Mouse (Mus musculus) lung, embryonic 14.5 days (tissue): ENCODE results near the gene Lrrc4. TPM values are rescaled to one million over a fixed set of nuclear protein-coding genes. Genes with fewer than 3 reads are reported as not detected.

Source experiments
- ATAC-seq: fragments of 200-750 bp; cut with Nextera tagmentation; 2 replicates; pipeline ENCODE4 v1.8.0; 2017; ENCODE audit warnings: mild to moderate bottlenecking, moderate TSS enrichment, moderate library complexity; ENCODE audit not compliant: insufficient read depth
- DNase-seq: peaks from one replicate; pipeline ENCODE4 v3.0.0-alpha.2; 2015
- H3K27ac ChIP-seq: fragments of 300-500 bp; sonication (generic); 2 replicates; pipeline ENCODE4 v1.5.1; 2014; ENCODE audit warnings: low read depth, mild to moderate bottlenecking, moderate library complexity
- H3K27me3 ChIP-seq: fragments of 300-500 bp; sonication (generic); 2 replicates; pipeline ENCODE4 v1.6.1; 2014; ENCODE audit warnings: low read length, control low read depth; ENCODE audit not compliant: insufficient read depth
- H3K36me3 ChIP-seq: fragments of 300-500 bp; sonication (generic); 2 replicates; pipeline ENCODE4 v1.6.1; 2014; ENCODE audit warnings: control low read depth; ENCODE audit not compliant: insufficient read depth
- H3K4me1 ChIP-seq: fragments of 300-500 bp; sonication (generic); 2 replicates; pipeline ENCODE4 v1.6.1; 2014; ENCODE audit warnings: antibody characterized with exemption, control low read depth; ENCODE audit not compliant: insufficient read depth
- H3K4me2 ChIP-seq: fragments of 300-500 bp; sonication (generic); 2 replicates; pipeline ENCODE4 v1.6.1; 2014; ENCODE audit warnings: mild to moderate bottlenecking
- H3K4me3 ChIP-seq: fragments of 300-500 bp; sonication (generic); 2 replicates; pipeline ENCODE4 v1.5.1; 2014; ENCODE audit warnings: low read depth, low read length
- H3K9ac ChIP-seq: fragments of 300-500 bp; sonication (generic); 2 replicates; pipeline ENCODE4 v1.6.1; 2014
- H3K9me3 ChIP-seq: fragments of 300-500 bp; sonication (generic); 2 replicates; pipeline ENCODE4 v1.6.1; 2016; ENCODE audit warnings: low read depth, low read length, control low read depth
- CTCF ChIP-seq: IDR thresholded peaks from 2 replicates; pipeline ENCODE4 v1.5.1; 2016; ENCODE audit warnings: antibody characterized with exemption, low read depth
- WGBS: fragments of 180-500 bp; shearing (Covaris S2); extraction: QIAGEN DNeasy Blood & Tissue Kit; methylation state at CpG from one replicate; pipeline ENCODE4 v1.1.7; 2014; 5-methylcytosine and 5-hydroxymethylcytosine counted together
- polyA plus RNA-seq: library from polyadenylated mRNA; unstranded; fragments of >200 nt; fragmentation: Nextera tagmentation; extraction: Ambion mirVana; gene quantifications from 2 replicates; pipeline ENCODE4 v1.2.1, GENCODE M21; 2014

Lrrc4 gene
- polyA plus RNA-seq, 1 experiment from 2014 or later = 0.63 TPM

GRCm38 (mm10) chr6:28826689-28827389, 4.7 kb downstream of the Lrrc4 start:
- Histone ChIP-seq H3K4me1 (0 out of 2 replicates have a peak, but pooled peaks cover 2% of the 10 kb centered on the region), H3K4me3 (no peak overlapping the region), H3K4me2 (no peak overlapping the region; the same call in 1 of the 2 replicates), H3K9me3 (no peaks in the 10 kb centered on the region), H3K9ac (no peak overlapping the region), H3K27ac (no peak overlapping the region), H3K27me3 (peaks cover 15% of the 10 kb centered on the region), H3K36me3 (no peaks in the 10 kb centered on the region)
- TF ChIP-seq CTCF = peak; percentile 23; the same call in 1 of the 2 replicates
- ATAC-seq (peak; percentile 62), DNase-seq (peak; percentile 76)
- WGBS = 54% methylated on average over 9 of the region's 9 CpGs

DNA sequence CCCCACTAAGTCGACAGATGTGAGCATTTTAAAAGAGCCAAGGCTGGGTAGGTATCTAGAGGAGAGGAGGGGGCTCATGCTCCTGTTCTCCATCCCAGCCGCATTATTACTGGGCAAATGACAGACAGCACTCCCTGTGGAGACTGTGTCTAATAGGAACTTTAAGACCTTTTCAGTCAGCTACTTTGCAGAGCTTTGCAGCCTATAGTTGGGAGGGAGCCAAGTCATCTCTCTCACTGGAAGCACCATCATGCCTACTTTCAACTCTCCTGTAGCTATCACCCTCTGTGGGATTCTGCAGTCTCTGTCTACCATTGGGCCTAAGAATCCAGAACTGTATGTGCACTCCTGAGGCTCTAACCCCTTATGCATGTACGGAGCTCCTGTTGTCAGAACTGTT, 5.7 kb downstream of the Lrrc4 start:
- Histone ChIP-seq H3K36me3 (no peaks in the 10 kb centered on the region), H3K9me3 (no peaks in the 10 kb centered on the region), H3K27me3 (peaks cover 6% of the 10 kb centered on the region; the same call in 1 of the 2 replicates), H3K9ac (no peak overlapping the region), H3K27ac (no peak overlapping the region), H3K4me1 (0 out of 2 replicates have a peak, but pooled peaks cover 2% of the 10 kb centered on the region), H3K4me3 (no peak overlapping the region), H3K4me2 (no peak overlapping the region)
- TF ChIP-seq CTCF = no peak
- 76% methylated on average over 3 of the region's 3 CpGs for WGBS
- ATAC-seq (no peak), DNase-seq (no peak)

DNA sequence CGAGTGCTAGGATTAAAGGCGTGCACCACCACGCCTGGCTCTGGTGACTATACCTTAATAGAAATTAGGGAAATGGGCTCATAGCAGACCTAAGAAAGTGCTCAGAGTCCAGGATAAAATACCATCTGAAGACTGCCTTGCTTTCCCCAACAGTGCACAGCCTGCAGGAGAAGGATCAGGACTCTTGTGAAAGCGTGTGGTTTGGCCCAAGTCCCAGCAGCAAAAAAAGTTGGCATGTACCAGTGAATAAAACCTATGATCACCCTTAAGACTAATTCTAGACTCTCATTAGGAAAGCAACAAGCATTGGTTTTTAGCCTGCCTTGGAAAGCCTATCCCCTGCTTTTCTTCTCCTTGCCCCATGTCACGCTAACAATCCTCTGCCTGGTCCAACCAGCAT, 7.7 kb downstream of the Lrrc4 start:
- TF ChIP-seq CTCF = no peak
- ATAC-seq = no peak
- Histone ChIP-seq H3K9me3 (no peaks in the 10 kb centered on the region), H3K9ac (no peak overlapping the region), H3K27me3 (no peaks in the 10 kb centered on the region), H3K36me3 (no peaks in the 10 kb centered on the region), H3K4me2 (no peak overlapping the region), H3K4me3 (no peak overlapping the region), H3K27ac (no peak overlapping the region), H3K4me1 (0 out of 2 replicates have a peak, but pooled peaks cover 2% of the 10 kb centered on the region)
- DNase-seq = no peak
- 80% methylated on average over 5 of the region's 5 CpGs for WGBS

DNA sequence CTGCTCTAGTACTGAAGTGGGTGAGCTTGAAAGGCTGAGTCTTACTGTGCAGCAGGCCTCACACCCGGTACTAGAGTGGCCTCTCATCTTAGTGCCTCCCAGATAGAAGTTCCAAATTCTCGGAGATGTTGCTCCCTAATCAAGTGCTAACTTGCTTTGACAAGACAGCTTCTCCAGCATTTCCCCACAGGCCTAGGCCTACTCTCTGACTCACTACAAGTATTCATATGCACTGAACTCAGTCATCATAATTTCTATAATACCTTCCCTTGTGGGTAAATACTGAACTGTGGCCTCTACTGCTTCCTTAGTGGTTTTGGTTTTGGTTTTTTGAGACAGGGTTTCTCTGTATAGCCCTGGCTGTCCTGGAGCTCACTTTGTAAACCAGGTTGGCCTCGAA, 8.2 kb downstream of the Lrrc4 start:
- Histone ChIP-seq H3K4me2 (no peak overlapping the region), H3K36me3 (no peaks in the 10 kb centered on the region), H3K27ac (no peak overlapping the region), H3K9me3 (no peaks in the 10 kb centered on the region), H3K4me3 (no peak overlapping the region), H3K9ac (no peak overlapping the region), H3K4me1 (0 out of 2 replicates have a peak, but pooled peaks cover 2% of the 10 kb centered on the region), H3K27me3 (no peaks in the 10 kb centered on the region)
- no peak for TF ChIP-seq CTCF
- ATAC-seq (no peak), DNase-seq (no peak)
- WGBS = 88% methylated on average over 3 of the region's 3 CpGs

DNA sequence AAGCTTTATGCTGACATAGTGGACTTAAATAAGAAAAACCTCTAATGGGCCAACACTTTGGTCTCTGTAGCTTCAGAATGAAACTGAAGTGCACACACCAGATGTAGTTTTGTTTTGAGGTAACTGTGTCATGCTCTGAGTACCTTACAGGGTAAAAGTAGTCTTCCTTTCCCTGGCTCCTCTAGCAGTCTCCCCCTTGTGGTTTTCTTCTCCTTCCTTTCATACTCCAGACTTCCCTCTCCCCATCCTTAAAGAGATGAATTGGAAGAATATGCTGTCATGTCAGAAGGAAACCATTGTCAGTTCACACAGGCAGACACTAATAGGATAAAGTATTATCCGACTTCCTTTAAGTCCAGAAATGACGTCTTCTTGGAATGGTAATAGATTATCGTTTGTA, 9.3 kb downstream of the Lrrc4 start:
- ATAC-seq (no peak), DNase-seq (no peak)
- Histone ChIP-seq H3K4me3 (no peak overlapping the region), H3K27ac (no peak overlapping the region), H3K9me3 (no peaks in the 10 kb centered on the region), H3K27me3 (no peaks in the 10 kb centered on the region), H3K4me2 (no peak overlapping the region), H3K4me1 (no peaks in the 10 kb centered on the region), H3K9ac (no peak overlapping the region), H3K36me3 (no peaks in the 10 kb centered on the region)
- TF ChIP-seq CTCF = no peak
- 58% methylated on average over 3 of the region's 3 CpGs for WGBS

DNA sequence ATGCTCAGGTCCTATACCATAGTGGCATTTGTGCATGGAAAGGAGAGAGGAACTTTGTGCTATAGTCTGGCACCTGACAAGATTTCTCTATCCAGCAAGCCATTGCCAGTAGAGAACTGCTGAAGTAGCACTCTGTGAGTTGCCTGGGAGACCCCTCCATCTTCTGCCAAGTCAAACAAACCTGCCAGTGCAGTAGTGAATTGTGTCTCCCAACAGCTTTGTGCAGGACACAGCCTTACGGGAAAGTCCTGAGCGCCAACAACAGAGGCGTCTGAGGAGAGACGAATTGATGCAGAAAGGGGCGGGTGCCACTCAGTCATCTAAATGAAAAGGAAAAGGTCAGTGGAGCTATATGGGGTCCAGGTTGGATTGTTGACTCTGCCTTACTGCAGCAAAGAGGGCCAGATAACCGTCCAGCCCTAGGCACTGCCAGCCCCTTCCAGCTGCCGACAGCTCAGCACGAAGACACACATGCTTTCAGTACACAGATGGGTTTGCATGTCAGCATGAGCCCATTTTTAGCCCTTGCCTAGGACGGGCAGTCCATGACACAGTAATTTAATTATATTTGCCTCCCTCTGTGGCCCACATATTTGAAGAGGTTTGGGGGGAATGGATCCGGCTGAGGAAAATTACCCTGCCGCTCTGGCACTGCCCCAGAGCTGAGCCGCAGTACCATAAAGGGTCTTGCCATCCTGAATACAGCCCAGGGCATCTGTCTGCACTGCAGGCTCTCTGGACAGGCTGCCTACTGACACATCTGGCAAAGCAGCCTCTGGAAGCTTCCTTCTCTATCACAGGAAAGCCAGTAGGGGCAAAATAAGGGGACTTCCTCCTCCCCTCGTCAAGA, 11.8 kb downstream of the Lrrc4 start:
- no peak overlapping the region for H3K4me3 ChIP-seq

DNA sequence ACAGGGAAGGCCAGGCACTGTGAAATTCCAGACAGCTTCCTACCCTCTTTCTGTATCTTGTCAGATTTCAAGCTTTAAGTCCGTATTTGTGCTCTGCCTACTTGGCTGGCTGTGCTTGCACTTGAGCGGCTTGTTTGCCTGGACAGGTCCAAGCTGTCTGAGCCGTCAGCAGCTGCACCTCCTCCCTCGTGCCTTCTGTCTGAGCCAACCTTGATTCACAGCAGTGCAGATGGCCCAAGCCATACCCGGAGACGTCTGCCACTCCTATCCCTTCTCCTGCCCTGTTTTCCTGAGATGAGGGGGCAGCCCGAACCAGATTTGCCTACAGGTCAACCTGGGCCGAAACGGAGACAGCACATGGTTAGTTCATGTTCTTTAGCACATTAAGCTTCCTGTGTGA, 14.5 kb downstream of the Lrrc4 start:
- Histone ChIP-seq H3K4me2 (no peak overlapping the region), H3K4me3 (no peak overlapping the region), H3K9ac (no peak overlapping the region), H3K27ac (no peak overlapping the region), H3K9me3 (no peaks in the 10 kb centered on the region), H3K36me3 (no peaks in the 10 kb centered on the region), H3K4me1 (no peaks in the 10 kb centered on the region), H3K27me3 (no peaks in the 10 kb centered on the region)
- DNase-seq (no peak), ATAC-seq (no peak)
- 50% methylated on average over 9 of the region's 9 CpGs for WGBS
- no peak for TF ChIP-seq CTCF

More for the DNA sequence above, 11.8 kb downstream of the Lrrc4 start:
- Histone ChIP-seq H3K27me3 (no peaks in the 10 kb centered on the region), H3K4me1 (no peaks in the 10 kb centered on the region), H3K36me3 (no peaks in the 10 kb centered on the region), H3K9me3 (no peaks in the 10 kb centered on the region), H3K4me2 (no peak overlapping the region), H3K9ac (no peak overlapping the region), H3K27ac (no peak overlapping the region)
- ATAC-seq (peak; percentile 44; the same call in 1 of the 2 replicates), DNase-seq (peak; percentile 36)
- 54% methylated on average over 13 of the region's 13 CpGs for WGBS
- no peak for TF ChIP-seq CTCF
